Mouse (Mus musculus) 3T3-L1 (cell line): ENCODE data around the gene Sphk2.
"Not testable (repeated sequence)": the region's sequence is repeated elsewhere in the genome, so short reads cannot be mapped to it uniquely, and the experiment has no call there.

ENCODE experiments used
- DNase-seq: peaks from one replicate; pipeline ENCODE4 v3.0.0-alpha.2; 2015; ENCODE audit warnings: low read depth, low spot score

The Sphk2 gene

GRCm38 (mm10) chr7:45693921-45694591 is 23.7 kb downstream of the Sphk2 start, which contains the start of gene Sec1:
Sec1 (minus strand) TSS chr7:45694402.
- DNase-seq: no peak

DNA sequence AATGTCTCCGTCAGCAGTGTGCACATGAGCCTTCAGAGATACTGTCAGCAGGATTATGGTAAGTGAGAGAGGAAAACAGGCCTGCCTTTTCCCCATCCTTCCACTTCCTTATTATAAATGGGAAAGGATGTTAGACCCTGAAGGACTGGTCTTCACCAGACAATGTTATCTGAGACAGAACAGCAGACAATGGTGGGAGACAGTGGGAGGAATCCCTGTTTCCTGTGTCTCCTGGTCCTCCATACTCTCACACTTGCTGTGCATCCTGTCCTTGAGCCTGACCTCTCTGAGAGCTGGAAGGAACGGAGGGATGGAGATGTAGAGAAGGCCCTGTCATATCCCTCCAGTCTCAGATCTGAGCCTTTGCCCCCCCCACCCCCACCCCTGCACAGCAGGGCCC is 25.4 kb downstream of the Sphk2 start:
- no peak for DNase-seq

GRCm38 (mm10) chr7:45689800-45690199 is 28.0 kb downstream of the Sphk2 start:
- DNase-seq: no peak

- DNase-seq: no peak
These were observed 28.7 kb downstream of the Sphk2 start for GRCm38 (mm10) chr7:45689099-45689498.

DNA sequence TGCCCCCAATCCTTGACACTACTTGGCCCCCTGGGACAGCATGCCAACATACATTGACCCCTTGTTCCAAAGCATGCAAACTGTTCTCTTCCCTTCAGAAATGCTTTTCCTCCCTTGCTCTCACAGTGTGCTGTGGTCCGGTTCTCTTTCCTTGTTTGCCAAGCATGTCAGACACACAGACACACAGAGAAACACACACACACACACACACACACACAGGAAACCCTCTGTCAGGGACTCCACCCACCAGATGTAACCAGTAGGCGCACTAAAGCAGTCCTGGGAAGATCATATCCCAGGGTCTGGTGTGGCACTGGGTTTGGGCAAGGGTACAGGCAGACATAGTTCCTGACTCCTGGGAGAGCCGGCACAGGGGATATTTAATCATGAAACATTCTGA is 31.0 kb downstream of the Sphk2 start:
- no peak for DNase-seq

- no peak for DNase-seq
These were observed 32.0 kb downstream of the Sphk2 start for GRCm38 (mm10) chr7:45685811-45686210.

DNA sequence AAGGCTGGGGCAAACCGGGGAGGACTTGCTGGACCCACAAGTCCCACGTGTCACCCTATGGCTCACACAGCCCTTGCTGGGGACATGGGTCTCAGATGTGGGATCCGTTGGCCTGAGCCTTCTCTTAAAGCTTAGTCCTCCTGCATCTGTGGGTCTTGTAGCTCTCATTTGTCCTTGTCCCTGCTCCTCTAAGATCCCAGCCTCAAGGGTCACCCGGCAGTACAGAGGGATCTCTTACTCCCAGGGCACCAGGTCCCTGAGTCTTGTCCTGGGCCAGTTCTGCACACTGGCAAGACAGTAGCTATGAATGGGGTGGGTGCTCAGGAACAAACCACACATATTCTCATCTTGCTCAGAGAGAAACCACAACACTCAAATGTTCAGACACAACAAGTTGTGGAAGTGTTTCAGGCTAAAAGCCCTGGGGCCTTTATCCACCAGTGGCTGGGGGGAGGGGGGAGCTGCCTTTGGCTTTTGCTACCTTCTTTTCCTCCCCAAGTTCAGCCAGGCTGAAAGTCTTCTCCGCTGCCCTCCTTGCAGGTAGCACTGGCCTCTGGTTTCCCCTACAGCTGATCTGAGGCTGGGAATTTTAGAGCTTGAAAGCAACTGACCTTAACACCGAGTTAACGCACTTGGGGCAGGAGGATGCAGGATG is 34.3 kb downstream of the Sphk2 start, which contains the start of gene Ntn5:
TSS of gene Ntn5 (plus strand) at position 627 of the 655 bp plus-strand sequence.
- no peak for DNase-seq

- DNase-seq: peak; percentile 91
These were observed 35.4 kb downstream of the Sphk2 start for GRCm38 (mm10) chr7:45682144-45683126.

GRCm38 (mm10) chr7:45681046-45681736 is 36.6 kb downstream of the Sphk2 start:
- DNase-seq: no peak

- peak; percentile 87 for DNase-seq
These were observed 37.7 kb downstream of the Sphk2 start for GRCm38 (mm10) chr7:45679966-45680621.

DNA sequence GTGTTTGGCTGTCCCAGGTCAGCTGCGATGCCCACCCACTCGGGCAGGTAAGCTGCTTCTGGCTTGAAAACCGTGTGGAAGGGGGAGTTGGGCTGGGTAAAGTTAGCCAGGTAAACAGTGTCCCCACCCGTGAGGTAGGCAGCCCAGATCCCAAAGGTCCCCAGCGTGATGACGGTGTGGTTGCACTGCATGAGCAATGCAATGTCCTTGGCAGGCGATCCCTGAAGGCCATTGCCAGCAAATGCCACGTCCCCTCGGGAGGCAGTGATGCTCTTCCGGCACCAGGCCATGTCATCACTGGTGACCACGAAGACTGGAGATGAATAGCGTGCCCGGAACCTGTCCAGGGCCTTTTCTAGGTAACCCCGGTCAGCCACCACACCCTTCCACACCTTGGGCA is 39.3 kb downstream of the Sphk2 start:
- DNase-seq: no peak

GRCm38 (mm10) chr7:45677627-45678295 is 40.0 kb downstream of the Sphk2 start:
- DNase-seq: no peak

GRCm38 (mm10) chr7:45668921-45669320 is 48.9 kb downstream of the Sphk2 start:
- DNase-seq: no peak

- DNase-seq: no peak
These were observed 50.0 kb downstream of the Sphk2 start for GRCm38 (mm10) chr7:45667761-45668160.

DNA sequence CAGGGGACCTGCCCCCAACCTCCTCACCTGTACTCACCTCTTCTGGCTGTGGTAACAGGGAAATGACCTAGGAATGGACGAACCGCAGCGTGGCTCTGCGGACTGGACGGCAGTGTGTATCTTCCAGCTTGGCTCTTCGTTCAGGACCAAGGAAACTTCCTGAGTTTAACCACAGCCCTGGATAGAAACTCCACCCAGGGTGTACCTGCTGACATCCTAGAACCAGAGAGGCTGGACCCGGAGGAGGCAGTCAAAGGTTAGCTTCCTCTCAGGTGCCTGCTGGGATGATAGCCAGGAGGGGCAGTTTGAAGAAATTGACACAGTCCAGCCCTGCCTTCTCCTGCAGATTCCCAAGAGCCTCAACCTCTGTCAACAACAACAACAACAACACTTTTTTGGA is 51.6 kb downstream of the Sphk2 start, which contains the start of gene Fut2:
TSS of gene Fut2 (minus strand) at position 234 of the 400 bp plus-strand sequence.
- no peak for DNase-seq

- DNase-seq: no peak
These were observed 52.3 kb downstream of the Sphk2 start for GRCm38 (mm10) chr7:45665303-45666138.

GRCm38 (mm10) chr7:45661702-45662101 is 56.1 kb downstream of the Sphk2 start:
- not testable (repeated sequence) for DNase-seq

DNA sequence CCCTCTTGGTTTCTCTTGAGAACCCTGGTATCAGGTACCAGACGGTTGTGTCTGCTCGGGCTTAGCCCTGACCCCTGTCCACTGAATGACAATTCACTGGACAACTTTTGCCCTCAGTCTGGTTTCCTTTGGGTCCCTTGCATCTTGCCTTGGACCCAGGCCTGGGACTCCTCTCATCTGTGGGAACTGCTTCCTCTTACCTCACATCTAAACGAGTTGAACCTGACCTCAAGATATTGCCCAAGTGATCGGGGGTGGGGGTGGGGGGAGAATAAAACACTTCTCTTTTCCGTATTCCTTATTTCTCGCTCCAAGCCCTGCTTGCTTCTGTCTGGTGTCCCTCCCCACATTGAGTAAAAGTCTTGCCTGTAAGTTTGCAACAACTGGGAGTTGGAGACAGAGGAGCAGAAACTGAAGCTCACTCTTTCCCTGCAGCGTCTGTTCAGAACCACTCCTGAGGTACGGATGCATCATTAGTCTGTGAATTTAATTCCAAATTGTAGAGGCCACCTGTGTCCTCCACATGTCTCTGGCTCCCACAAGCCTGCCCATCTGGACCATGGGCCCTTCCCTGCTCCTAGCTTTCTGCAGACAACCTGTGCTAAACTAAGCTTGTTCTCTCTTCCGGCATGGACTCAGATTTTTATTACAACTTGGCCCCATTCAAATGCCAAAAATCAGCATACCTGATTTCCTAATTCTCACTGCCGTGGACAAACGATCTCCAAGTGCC is 56.9 kb downstream of the Sphk2 start:
- DNase-seq: no peak
